ENCODE assay signal across 25 mouse cellular contexts in genomic region chr7:70176686-70177259, GRCm38 (mm10).
DNase-seq lines count a peak whose midpoint lies in the region; ATAC-seq lines count a peak whose summit lies in the region.
"Had no signal": no experiment of that assay in that cellular context is flagged by ENCODE, and none has a peak within 500 bp of the region (broad histone marks: within the 10 kb centered on the region; RNA-seq: fewer than 3 reads in every experiment).

No protein-coding gene starts in this region.

- no peaks in the 10 kb centered on the region for H3K36me3 ChIP-seq in heart, embryonic 11.5 days (ENCODE audit: control insufficient read depth, insufficient read depth, low read length)
- H3K36me3 ChIP-seq in kidney, embryonic 15.5 days, result no peaks in the 10 kb centered on the region
- H3K36me3 ChIP-seq in midbrain, embryonic 11.5 days (ENCODE audit: control insufficient read depth, insufficient read depth, low read length), result no peaks in the 10 kb centered on the region
- H3K36me3 ChIP-seq in midbrain, embryonic 14.5 days (ENCODE audit: control insufficient read depth, insufficient read depth, low read length), result no peaks in the 10 kb centered on the region
- no peaks in the 10 kb centered on the region for H3K36me3 ChIP-seq in hindbrain, embryonic 15.5 days
- H3K36me3 ChIP-seq: embryonic facial prominence, embryonic 10.5 days; heart, embryonic 13.5 days; limb, embryonic 13.5 days; liver, embryonic 12.5 days; stomach, embryonic 15.5 days had no signal

- H3K27ac ChIP-seq in heart, embryonic 11.5 days (ENCODE audit: low read depth, low read length), result no peak overlapping the region
- no peak overlapping the region for H3K27ac ChIP-seq in kidney, embryonic 15.5 days
- H3K27ac ChIP-seq in midbrain, embryonic 11.5 days (ENCODE audit: low read depth, low read length), result no peak overlapping the region
- H3K27ac ChIP-seq in midbrain, embryonic 14.5 days (replicated peaks; ENCODE audit: low read depth, low read length), result no peak overlapping the region
- H3K27ac ChIP-seq in hindbrain, embryonic 15.5 days (replicated peaks), result no peak overlapping the region
- H3K27ac ChIP-seq: embryonic facial prominence, embryonic 10.5 days; heart, embryonic 13.5 days; limb, embryonic 13.5 days; liver, embryonic 12.5 days; stomach, embryonic 15.5 days had no signal

- H3K4me1 ChIP-seq in heart, embryonic 11.5 days (ENCODE audit: control insufficient read depth, insufficient read depth, low read length), result no peaks in the 10 kb centered on the region
- H3K4me1 ChIP-seq in kidney, embryonic 15.5 days, result no peaks in the 10 kb centered on the region
- H3K4me1 ChIP-seq in midbrain, embryonic 11.5 days (ENCODE audit: control insufficient read depth, insufficient read depth, low read length), result no peaks in the 10 kb centered on the region
- H3K4me1 ChIP-seq in midbrain, embryonic 14.5 days (ENCODE audit: control insufficient read depth, insufficient read depth, low read length), result no peaks in the 10 kb centered on the region
- H3K4me1 ChIP-seq in hindbrain, embryonic 15.5 days (replicated peaks), result 0 out of 2 replicates have a peak, but pooled peaks cover 6% of the 10 kb centered on the region
- H3K4me1 ChIP-seq: embryonic facial prominence, embryonic 10.5 days; heart, embryonic 13.5 days; limb, embryonic 13.5 days; liver, embryonic 12.5 days; stomach, embryonic 15.5 days had no signal

- no peak for ATAC-seq in heart, embryonic 11.5 days (replicated peaks; ENCODE audit: insufficient number of reproducible peaks, low FRiP score, low TSS enrichment)
- peak; percentile 69 for ATAC-seq in kidney, embryonic 15.5 days (replicated peaks; ENCODE audit: low FRiP score)
- ATAC-seq in midbrain, embryonic 11.5 days (ENCODE audit: low FRiP score), result no peak
- no peak for ATAC-seq in midbrain, embryonic 14.5 days (ENCODE audit: low FRiP score, low TSS enrichment)
- no peak for ATAC-seq in hindbrain, embryonic 15.5 days (ENCODE audit: low FRiP score, low read depth)
- ATAC-seq: CD4-positive, CD25-positive, alpha-beta regulatory T cell, adult 4 months; forebrain, embryonic 16.5 days; liver, embryonic 12.5 days had no signal

- WGBS in heart, embryonic 11.5 days (ENCODE audit: insufficient replicate concordance), result 80% methylated on average over 16 of the region's 16 CpGs
- WGBS in kidney, embryonic 15.5 days, result 63% methylated on average over 16 of the region's 16 CpGs
- WGBS in midbrain, embryonic 11.5 days, result 82% methylated on average over 16 of the region's 16 CpGs
- 51% methylated on average over 16 of the region's 16 CpGs for WGBS in midbrain, embryonic 14.5 days
- WGBS in hindbrain, embryonic 15.5 days, result 33% methylated on average over 16 of the region's 16 CpGs

- no peak overlapping the region for H3K4me3 ChIP-seq in heart, embryonic 11.5 days (ENCODE audit: low read depth, low read length)
- no peak overlapping the region for H3K4me3 ChIP-seq in kidney, embryonic 15.5 days (replicated peaks)
- no peak overlapping the region for H3K4me3 ChIP-seq in midbrain, embryonic 11.5 days (ENCODE audit: low read depth, low read length)
- H3K4me3 ChIP-seq in midbrain, embryonic 14.5 days (replicated peaks; ENCODE audit: low read depth, low read length), result no peak overlapping the region
- H3K4me3 ChIP-seq in hindbrain, embryonic 15.5 days, result no peak overlapping the region
- H3K4me3 ChIP-seq: embryonic facial prominence, embryonic 10.5 days; heart, embryonic 13.5 days; limb, embryonic 13.5 days; liver, embryonic 12.5 days; stomach, embryonic 15.5 days had no signal

- H3K9me3 ChIP-seq in heart, embryonic 11.5 days (replicated peaks; ENCODE audit: control insufficient read depth, low read length), result no peaks in the 10 kb centered on the region
- no peaks in the 10 kb centered on the region for H3K9me3 ChIP-seq in kidney, embryonic 15.5 days (replicated peaks)
- no peaks in the 10 kb centered on the region for H3K9me3 ChIP-seq in midbrain, embryonic 11.5 days (ENCODE audit: control insufficient read depth, low read length)
- H3K9me3 ChIP-seq in midbrain, embryonic 14.5 days (ENCODE audit: control insufficient read depth, low read length), result no peaks in the 10 kb centered on the region
- no peaks in the 10 kb centered on the region for H3K9me3 ChIP-seq in hindbrain, embryonic 15.5 days
- H3K9me3 ChIP-seq: embryonic facial prominence, embryonic 10.5 days; heart, embryonic 13.5 days; limb, embryonic 13.5 days; liver, embryonic 12.5 days; stomach, embryonic 15.5 days had no signal

- peak; percentile 68 for DNase-seq in heart, adult 11 months
- no peak for DNase-seq in kidney, adult 18-20 months
- peak; percentile 80 for DNase-seq in midbrain, embryonic 11.5 days (ENCODE audit: low spot score, missing footprints)
- no peak for DNase-seq in midbrain, embryonic 14.5 days
- DNase-seq in urinary bladder, postnatal 25 days (ENCODE audit: low spot score), result no peak
- DNase-seq: adrenal gland, postnatal 25 days; cerebellum, adult 9-10 months; gastrocnemius, postnatal 14 days; heart, adult 18-20 months; heart, postnatal 14 days; layer of hippocampus, adult 9-11 months; lung, adult 18-20 months; lung, postnatal 10 days; right cerebral cortex, postnatal 4 days; thymus, postnatal 25 days had no signal

- no peak overlapping the region for H3K4me2 ChIP-seq in heart, embryonic 11.5 days
- H3K4me2 ChIP-seq in kidney, embryonic 15.5 days, result 0 out of 2 replicates have a peak overlapping the region, but pooled peaks have one; percentile 1
- H3K4me2 ChIP-seq in midbrain, embryonic 11.5 days, result no peak overlapping the region
- H3K4me2 ChIP-seq in midbrain, embryonic 14.5 days (ENCODE audit: low read length), result no peak overlapping the region
- peak overlapping the region; percentile 22; the same call in 1 of the 2 replicates for H3K4me2 ChIP-seq in hindbrain, embryonic 15.5 days
- H3K4me2 ChIP-seq: heart, embryonic 13.5 days; limb, embryonic 13.5 days; liver, embryonic 12.5 days; stomach, embryonic 15.5 days had no signal

- no peaks in the 10 kb centered on the region for H3K27me3 ChIP-seq in heart, embryonic 11.5 days (ENCODE audit: control insufficient read depth, insufficient read depth, low read length)
- H3K27me3 ChIP-seq in kidney, embryonic 15.5 days, result peaks cover 3% of the 10 kb centered on the region; the same call in 1 of the 2 replicates
- H3K27me3 ChIP-seq in midbrain, embryonic 11.5 days (ENCODE audit: control insufficient read depth, insufficient read depth, low read length), result peaks cover 30% of the 10 kb centered on the region
- peaks cover 47% of the 10 kb centered on the region for H3K27me3 ChIP-seq in midbrain, embryonic 14.5 days (ENCODE audit: control insufficient read depth, insufficient read depth, low read length)
- H3K27me3 ChIP-seq in hindbrain, embryonic 15.5 days, result peaks cover 11% of the 10 kb centered on the region
- H3K27me3 ChIP-seq: liver, embryonic 12.5 days; stomach, embryonic 15.5 days had no signal

- no peak overlapping the region for H3K9ac ChIP-seq in heart, embryonic 11.5 days (ENCODE audit: low read depth, low read length)
- no peak overlapping the region for H3K9ac ChIP-seq in kidney, embryonic 15.5 days
- no peak overlapping the region for H3K9ac ChIP-seq in midbrain, embryonic 11.5 days (ENCODE audit: low read length)
- H3K9ac ChIP-seq in midbrain, embryonic 14.5 days (replicated peaks; ENCODE audit: low read length), result no peak overlapping the region
- H3K9ac ChIP-seq in hindbrain, embryonic 15.5 days, result no peak overlapping the region
- H3K9ac ChIP-seq: heart, embryonic 13.5 days; limb, embryonic 13.5 days; liver, embryonic 12.5 days; stomach, embryonic 15.5 days had no signal

Comparison
In these comparisons a context has a peak if more than half of its experiments do, and no peak if none do; other contexts are left out.
1. DNase-seq: peak in heart, adult 11 months (single experiment) and midbrain, embryonic 11.5 days (single experiment); none in kidney, adult 18-20 months (single experiment), midbrain, embryonic 14.5 days (single experiment) and urinary bladder, postnatal 25 days (single experiment).
2. H3K4me2 ChIP-seq: peak in kidney, embryonic 15.5 days (single experiment) and hindbrain, embryonic 15.5 days (single experiment); none in heart, embryonic 11.5 days (single experiment), midbrain, embryonic 11.5 days (single experiment) and midbrain, embryonic 14.5 days (single experiment).